Mouse (Mus musculus): Measurements from ENCODE around the gene Tifa.

- TF ChIP-seq CTCF (IDR thresholded peaks at IDR 0.05; ENCODE audit: low read depth): no peak
- no peak for TF ChIP-seq EP300 (optimal IDR thresholded peaks at IDR 0.05)
Measured at GRCm38 (mm10) chr3:127788038-127788437, 1.6 kb upstream of the Tifa start.

Data from stomach, postnatal 0 days (tissue).